7 mouse cellular contexts compared by ENCODE assay signal in genomic region chr6:116417518-116418315, GRCm38 (mm10). TPM values are rescaled to one million over a fixed set of nuclear protein-coding genes. Genes with fewer than 3 reads are reported as not detected.
DNase-seq lines count a peak whose midpoint lies in the region; ATAC-seq and TF ChIP-seq lines count a peak whose summit lies in the region.

No protein-coding gene starts in this region.

- ATAC-seq in intestine, postnatal 0 days, result no peak
- no peak for ATAC-seq in intestine, embryonic 16.5 days
- ATAC-seq in forebrain, embryonic 13.5 days, result no peak

- H3K9me3 ChIP-seq in intestine, postnatal 0 days (ENCODE audit: control insufficient read depth), result no peaks in the 10 kb centered on the region
- H3K9me3 ChIP-seq in intestine, embryonic 16.5 days (ENCODE audit: control insufficient read depth, low read length), result no peaks in the 10 kb centered on the region
- H3K9me3 ChIP-seq in forebrain, embryonic 13.5 days (replicated peaks), result no peaks in the 10 kb centered on the region

- H3K4me2 ChIP-seq in intestine, postnatal 0 days (replicated peaks; ENCODE audit: low read depth), result no peak overlapping the region
- no peak overlapping the region for H3K4me2 ChIP-seq in intestine, embryonic 16.5 days (ENCODE audit: low read depth, low read length)
- no peak overlapping the region for H3K4me2 ChIP-seq in forebrain, embryonic 13.5 days

- H3K4me3 ChIP-seq in intestine, postnatal 0 days (ENCODE audit: low read depth, low read length), result no peak overlapping the region
- H3K4me3 ChIP-seq in intestine, embryonic 16.5 days (ENCODE audit: low read length), result no peak overlapping the region
- H3K4me3 ChIP-seq in forebrain, embryonic 13.5 days, result no peak overlapping the region

- TF ChIP-seq CTCF in intestine, postnatal 0 days (IDR thresholded peaks at IDR 0.05; ENCODE audit: low read depth), result peak; percentile 69

- H3K4me1 ChIP-seq in intestine, postnatal 0 days (replicated peaks; ENCODE audit: control insufficient read depth, insufficient read depth, low read length), result no peaks in the 10 kb centered on the region
- H3K4me1 ChIP-seq in intestine, embryonic 16.5 days (ENCODE audit: control insufficient read depth, insufficient read depth, low read length), result no peaks in the 10 kb centered on the region
- no peaks in the 10 kb centered on the region for H3K4me1 ChIP-seq in forebrain, embryonic 13.5 days

- H3K36me3 ChIP-seq in intestine, postnatal 0 days (ENCODE audit: control insufficient read depth, insufficient read depth), result no peaks in the 10 kb centered on the region
- no peaks in the 10 kb centered on the region for H3K36me3 ChIP-seq in intestine, embryonic 16.5 days (ENCODE audit: control insufficient read depth, insufficient read depth, low read length)
- no peaks in the 10 kb centered on the region for H3K36me3 ChIP-seq in forebrain, embryonic 13.5 days (ENCODE audit: poor library complexity, severe bottlenecking)

- DNase-seq in thymus, postnatal 14 days, result peak; percentile 27
- no peak for DNase-seq in thymus, postnatal 10 days (ENCODE audit: low spot score in 2 of 2)
- DNase-seq in c-Kit-positive CD71-positive TER-119-positive erythroid progenitor cells, embryonic 14.5 days (ENCODE audit: low spot score), result peak; percentile 40
- DNase-seq in frontal cortex, postnatal 36 days (ENCODE audit: low spot score in 2 of 2), result no peak

- H3K27me3 ChIP-seq in intestine, postnatal 0 days (replicated peaks; ENCODE audit: control insufficient read depth, insufficient read depth, low read length), result no peaks in the 10 kb centered on the region
- H3K27me3 ChIP-seq in intestine, embryonic 16.5 days (replicated peaks; ENCODE audit: control insufficient read depth, insufficient read depth, low read length), result no peaks in the 10 kb centered on the region
- no peaks in the 10 kb centered on the region for H3K27me3 ChIP-seq in forebrain, embryonic 13.5 days

- H3K9ac ChIP-seq in intestine, postnatal 0 days (ENCODE audit: low read depth, low read length), result no peak overlapping the region
- no peak overlapping the region for H3K9ac ChIP-seq in intestine, embryonic 16.5 days (ENCODE audit: low read depth, low read length)
- H3K9ac ChIP-seq in forebrain, embryonic 13.5 days, result no peak overlapping the region

- WGBS in intestine, postnatal 0 days, result 55% methylated on average over 6 of the region's 6 CpGs
- 65% methylated on average over 6 of the region's 6 CpGs for WGBS in intestine, embryonic 16.5 days
- WGBS in forebrain, embryonic 13.5 days, result 65% methylated on average over 6 of the region's 6 CpGs

- H3K27ac ChIP-seq in intestine, postnatal 0 days (ENCODE audit: low read depth, low read length), result no peak overlapping the region
- H3K27ac ChIP-seq in intestine, embryonic 16.5 days (ENCODE audit: low read length), result no peak overlapping the region
- no peak overlapping the region for H3K27ac ChIP-seq in forebrain, embryonic 13.5 days

RNA-seq across cellular contexts. Expression of gene Alox5, which starts 43.3 kb away (rescaled TPM):
- 0.43 and 0.48 TPM in 2 replicates for polyA plus RNA-seq in intestine, postnatal 0 days (2015; fragmentation: Nextera tagmentation; extraction: Ambion mirVana)
- 2.0 TPM in 2 replicates for polyA plus RNA-seq in intestine, embryonic 16.5 days (2015; fragmentation: Nextera tagmentation; extraction: Ambion mirVana)
- 0.17 and 0.82 TPM in 2 replicates for polyA plus RNA-seq in forebrain, embryonic 13.5 days (2015; fragmentation: Nextera tagmentation; extraction: Ambion mirVana)

Comparison
In these comparisons a context has a peak if more than half of its experiments do, and no peak if none do; other contexts are left out.
1. DNase-seq: peak in thymus, postnatal 14 days (single experiment) and c-Kit-positive CD71-positive TER-119-positive erythroid progenitor cells, embryonic 14.5 days (single experiment); none in thymus, postnatal 10 days (0 of 2) and frontal cortex, postnatal 36 days (0 of 2).